Mouse (Mus musculus): ENCODE measurements at regions not wholly inside any gene's neighbourhood (a gene's known extent, or its start where the extent isn't known, plus 50 kb on each side); places are given as distances from the start of the nearest gene placed in this dataset.

GRCm38 (mm10) chr5:64537113-64537780 is 265.9 kb upstream of the Klf3 start:
- Histone ChIP-seq H3K36me3 (no peaks in the 10 kb centered on the region), H3K9me3 (no peaks in the 10 kb centered on the region), H3K9ac (no peak overlapping the region), H3K27ac (replicated peaks) (peak overlapping the region; percentile 60), H3K27me3 (replicated peaks) (no peaks in the 10 kb centered on the region), H3K4me1 (peaks cover 31% of the 10 kb centered on the region), H3K4me2 (0 out of 2 replicates have a peak overlapping the region, but pooled peaks have one; percentile 30), H3K4me3 (no peak overlapping the region)
- 61% methylated on average over 10 of the region's 10 CpGs for WGBS
- no peak for ATAC-seq (ENCODE audit: extremely low read depth, insufficient number of reproducible peaks, low FRiP score, low TSS enrichment)

GRCm38 (mm10) chr5:64541765-64542164 is 261.4 kb upstream of the Klf3 start:
- Histone ChIP-seq H3K27ac (replicated peaks) (no peak overlapping the region), H3K4me2 (no peak overlapping the region), H3K4me3 (no peak overlapping the region), H3K36me3 (no peaks in the 10 kb centered on the region), H3K9me3 (peaks cover 10% of the 10 kb centered on the region), H3K4me1 (peaks cover 18% of the 10 kb centered on the region), H3K27me3 (replicated peaks) (no peaks in the 10 kb centered on the region), H3K9ac (no peak overlapping the region)
- no peak for ATAC-seq (ENCODE audit: extremely low read depth, insufficient number of reproducible peaks, low FRiP score, low TSS enrichment)

- no peak overlapping the region for H3K4me2 ChIP-seq
- H3K36me3 ChIP-seq, result no peaks in the 10 kb centered on the region
- no peaks in the 10 kb centered on the region for H3K4me1 ChIP-seq
Observed at GRCm38 (mm10) chr5:64555931-64556330, 247.3 kb upstream of the Klf3 start.

GRCm38 (mm10) chr5:64566451-64567390 is 236.5 kb upstream of the Klf3 start:
- H3K4me1 ChIP-seq, result no peaks in the 10 kb centered on the region
- 76% methylated on average over 13 of the region's 13 CpGs for WGBS
- no peak overlapping the region for H3K4me3 ChIP-seq
- H3K27ac ChIP-seq (replicated peaks), result no peak overlapping the region
- no peaks in the 10 kb centered on the region for H3K36me3 ChIP-seq
- no peaks in the 10 kb centered on the region for H3K27me3 ChIP-seq (replicated peaks)
- no peaks in the 10 kb centered on the region for H3K9me3 ChIP-seq
- no peak overlapping the region for H3K9ac ChIP-seq
- H3K4me2 ChIP-seq, result no peak overlapping the region
- no peak for ATAC-seq (ENCODE audit: extremely low read depth, insufficient number of reproducible peaks, low FRiP score, low TSS enrichment)

More at GRCm38 (mm10) chr5:64555931-64556330, 247.3 kb upstream of the Klf3 start:
- H3K4me3 ChIP-seq, result no peak overlapping the region
- H3K9me3 ChIP-seq, result peaks cover 4% of the 10 kb centered on the region; the same call in 1 of the 2 replicates
- no peak overlapping the region for H3K27ac ChIP-seq (replicated peaks)
- WGBS, result 85% methylated on average over 7 of the region's 7 CpGs
- no peak for ATAC-seq (ENCODE audit: extremely low read depth, insufficient number of reproducible peaks, low FRiP score, low TSS enrichment)
- no peak overlapping the region for H3K9ac ChIP-seq
- H3K27me3 ChIP-seq (replicated peaks), result no peaks in the 10 kb centered on the region

GRCm38 (mm10) chr5:64567813-64568212 is 235.4 kb upstream of the Klf3 start:
- Histone ChIP-seq H3K27me3 (replicated peaks) (no peaks in the 10 kb centered on the region), H3K4me2 (no peak overlapping the region), H3K9me3 (no peaks in the 10 kb centered on the region), H3K27ac (replicated peaks) (no peak overlapping the region), H3K36me3 (no peaks in the 10 kb centered on the region), H3K9ac (no peak overlapping the region), H3K4me3 (no peak overlapping the region), H3K4me1 (no peaks in the 10 kb centered on the region)
- no peak for ATAC-seq (ENCODE audit: extremely low read depth, insufficient number of reproducible peaks, low FRiP score, low TSS enrichment)
- 67% methylated on average over 5 of the region's 5 CpGs for WGBS

- H3K27me3 ChIP-seq (replicated peaks), result no peaks in the 10 kb centered on the region
Observed at GRCm38 (mm10) chr5:64568294-64568693, 234.9 kb upstream of the Klf3 start.

GRCm38 (mm10) chr5:64574386-64574785 is 228.8 kb upstream of the Klf3 start:
- Histone ChIP-seq H3K36me3 (no peaks in the 10 kb centered on the region), H3K9me3 (no peaks in the 10 kb centered on the region), H3K4me3 (no peak overlapping the region), H3K9ac (no peak overlapping the region), H3K27ac (replicated peaks) (no peak overlapping the region), H3K4me2 (no peak overlapping the region), H3K27me3 (replicated peaks) (no peaks in the 10 kb centered on the region), H3K4me1 (peaks cover 32% of the 10 kb centered on the region)
- 72% methylated on average over 10 of the region's 10 CpGs for WGBS
- no peak for ATAC-seq (ENCODE audit: extremely low read depth, insufficient number of reproducible peaks, low FRiP score, low TSS enrichment)

More at GRCm38 (mm10) chr5:64568294-64568693, 234.9 kb upstream of the Klf3 start:
- Histone ChIP-seq H3K4me3 (no peak overlapping the region), H3K27ac (replicated peaks) (no peak overlapping the region), H3K4me1 (no peaks in the 10 kb centered on the region), H3K9ac (no peak overlapping the region), H3K4me2 (no peak overlapping the region), H3K36me3 (no peaks in the 10 kb centered on the region), H3K9me3 (no peaks in the 10 kb centered on the region)
- WGBS, result 86% methylated on average over 3 of the region's 3 CpGs
- ATAC-seq (ENCODE audit: extremely low read depth, insufficient number of reproducible peaks, low FRiP score, low TSS enrichment), result no peak

- Histone ChIP-seq H3K9me3 (no peaks in the 10 kb centered on the region), H3K4me3 (no peak overlapping the region), H3K27ac (replicated peaks) (peak overlapping the region; percentile 86), H3K9ac (no peak overlapping the region), H3K36me3 (no peaks in the 10 kb centered on the region), H3K4me2 (no peak overlapping the region), H3K27me3 (replicated peaks) (no peaks in the 10 kb centered on the region), H3K4me1 (peaks cover 47% of the 10 kb centered on the region)
- ATAC-seq (ENCODE audit: extremely low read depth, insufficient number of reproducible peaks, low FRiP score, low TSS enrichment), result no peak
- 72% methylated on average over 6 of the region's 6 CpGs for WGBS
Observed at GRCm38 (mm10) chr5:64575896-64576295, 227.3 kb upstream of the Klf3 start.

- no peaks in the 10 kb centered on the region for H3K36me3 ChIP-seq
- H3K4me2 ChIP-seq, result peak overlapping the region; percentile 22
- no peaks in the 10 kb centered on the region for H3K27me3 ChIP-seq (replicated peaks)
- no peaks in the 10 kb centered on the region for H3K9me3 ChIP-seq
- no peak overlapping the region for H3K4me3 ChIP-seq
- 69% methylated on average over 19 of the region's 19 CpGs for WGBS
- no peak for ATAC-seq (ENCODE audit: extremely low read depth, insufficient number of reproducible peaks, low FRiP score, low TSS enrichment)
- H3K27ac ChIP-seq (replicated peaks), result peak overlapping the region; percentile 86
- H3K4me1 ChIP-seq, result peaks cover 55% of the 10 kb centered on the region
- H3K9ac ChIP-seq, result no peak overlapping the region
Observed at GRCm38 (mm10) chr5:64576426-64577262, 226.5 kb upstream of the Klf3 start.

GRCm38 (mm10) chr5:64577424-64577823 is 225.8 kb upstream of the Klf3 start:
- Histone ChIP-seq H3K9ac (no peak overlapping the region), H3K27me3 (replicated peaks) (no peaks in the 10 kb centered on the region), H3K4me1 (peaks cover 58% of the 10 kb centered on the region), H3K36me3 (no peaks in the 10 kb centered on the region), H3K9me3 (no peaks in the 10 kb centered on the region), H3K4me2 (peak overlapping the region; percentile 22; the same call in 1 of the 2 replicates), H3K4me3 (no peak overlapping the region), H3K27ac (replicated peaks) (peak overlapping the region; percentile 86)
- 23% methylated on average over 7 of the region's 7 CpGs for WGBS
- no peak for ATAC-seq (ENCODE audit: extremely low read depth, insufficient number of reproducible peaks, low FRiP score, low TSS enrichment)

- H3K4me3 ChIP-seq, result no peak overlapping the region
- H3K36me3 ChIP-seq, result no peaks in the 10 kb centered on the region
- H3K27me3 ChIP-seq (replicated peaks), result no peaks in the 10 kb centered on the region
- H3K4me1 ChIP-seq, result peaks cover 58% of the 10 kb centered on the region
- no peak overlapping the region for H3K4me2 ChIP-seq
- H3K9me3 ChIP-seq, result no peaks in the 10 kb centered on the region
- WGBS, result 84% methylated on average over 6 of the region's 6 CpGs
- H3K9ac ChIP-seq, result no peak overlapping the region
- ATAC-seq (ENCODE audit: extremely low read depth, insufficient number of reproducible peaks, low FRiP score, low TSS enrichment), result no peak
- peak overlapping the region; percentile 86 for H3K27ac ChIP-seq (replicated peaks)
Observed at GRCm38 (mm10) chr5:64578536-64578935, 224.7 kb upstream of the Klf3 start.

Measured in heart, embryonic 13.5 days (tissue).